Mouse (Mus musculus): ENCODE measurements around the gene Casz1.
A peak's percentile ranks its signal among the peaks of the same experiment; 100 is the strongest.

Casz1 gene

DNA sequence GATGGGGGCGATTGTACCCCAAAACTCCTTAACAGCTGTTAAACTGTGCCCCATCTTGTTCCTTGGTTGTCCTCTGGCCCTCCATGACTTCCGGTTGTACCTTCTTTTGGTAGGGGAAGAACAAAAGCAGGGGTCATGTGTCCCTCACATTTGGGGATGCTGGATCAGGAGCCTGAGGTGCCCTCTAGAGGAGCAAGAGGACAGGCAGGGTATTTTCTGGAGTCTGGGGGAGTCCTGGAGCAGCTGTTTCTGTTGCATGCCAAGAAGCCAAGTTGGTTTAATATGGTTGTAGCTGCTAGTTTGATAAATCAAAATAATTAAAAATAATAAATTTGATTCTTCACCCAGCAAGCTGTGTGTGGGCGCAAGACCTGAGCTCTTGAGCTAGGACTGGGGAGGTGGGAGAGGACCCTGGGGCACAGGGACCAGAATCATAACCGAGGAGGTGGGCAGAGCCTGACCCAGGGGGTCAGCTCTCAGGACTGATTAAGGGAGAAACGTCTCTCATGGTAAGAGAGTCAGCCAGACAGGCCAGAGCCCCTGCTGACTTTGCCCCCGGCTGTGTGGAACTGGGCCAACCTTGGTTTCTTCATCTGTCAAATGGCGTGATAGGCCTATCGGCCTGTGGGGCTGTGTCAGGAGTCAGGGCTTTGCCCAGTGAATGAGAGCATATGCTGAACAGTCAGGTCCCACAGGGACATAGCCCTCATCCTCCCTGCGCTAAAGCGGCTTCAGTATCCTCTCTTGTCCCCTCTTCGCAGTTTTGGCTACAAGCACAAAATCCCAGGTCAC lies 74.2 kb downstream of the Casz1 start:
- H3K36me3 ChIP-seq (ENCODE audit: insufficient read depth, low read length), result no peaks in the 10 kb centered on the region
- peak overlapping the region; percentile 10; the same call in 1 of the 2 replicates for H3K4me3 ChIP-seq (replicated peaks; ENCODE audit: low read length)
- H3K4me1 ChIP-seq (replicated peaks; ENCODE audit: low read depth, low read length), result peaks cover 75% of the 10 kb centered on the region
- peaks cover 19% of the 10 kb centered on the region for H3K27me3 ChIP-seq (ENCODE audit: insufficient read depth, low read length)
- TF ChIP-seq POU5F1 (IDR thresholded peaks at IDR 0.05; ENCODE audit: borderline replicate concordance, low read length) (no peak), NANOG (IDR thresholded peaks at IDR 0.05; ENCODE audit: borderline replicate concordance, low read length) (no peak), CTCF (conservative IDR thresholded peaks at IDR 0.05; ENCODE audit: low read length) (no peak)
- H3K9me3 ChIP-seq (ENCODE audit: low read length), result peaks cover 5% of the 10 kb centered on the region; the same call in 1 of the 2 replicates

DNA sequence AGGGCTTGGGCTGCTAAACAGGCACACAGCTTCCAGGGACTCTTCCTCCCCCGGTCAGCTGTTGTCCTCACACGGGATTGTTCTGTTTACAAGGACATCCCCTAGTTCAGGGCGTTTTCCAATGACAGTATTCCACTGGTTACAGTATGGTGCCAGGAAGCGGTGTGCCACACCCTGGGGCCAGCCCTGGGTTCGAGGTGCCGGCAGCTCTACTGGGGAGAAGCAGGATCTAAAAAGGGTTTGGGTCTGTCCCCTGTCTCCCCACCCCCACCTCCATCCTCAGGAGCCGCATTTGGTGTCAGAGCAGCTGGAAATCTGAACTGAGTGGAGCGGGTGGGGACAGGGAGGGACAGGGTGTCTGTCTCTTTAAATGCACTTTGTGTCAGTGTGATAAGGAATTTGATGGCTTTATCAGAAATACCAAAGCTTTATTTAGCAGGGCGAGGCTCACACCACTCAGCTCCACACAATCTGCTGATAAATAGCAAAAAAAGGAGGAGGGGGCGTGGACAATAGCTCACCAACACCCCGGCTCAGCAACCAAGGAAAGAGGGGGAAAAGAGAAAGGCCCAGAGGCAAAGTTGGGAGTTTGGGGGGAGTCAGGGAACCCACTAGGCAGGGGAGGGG lies 74.9 kb downstream of the Casz1 start:
- Histone ChIP-seq H3K36me3 (ENCODE audit: insufficient read depth, low read length) (no peaks in the 10 kb centered on the region), H3K9me3 (ENCODE audit: low read length) (peaks cover 5% of the 10 kb centered on the region; the same call in 1 of the 2 replicates), H3K4me3 (replicated peaks; ENCODE audit: low read length) (peak overlapping the region; percentile 10; the same call in 1 of the 2 replicates), H3K4me1 (replicated peaks; ENCODE audit: low read depth, low read length) (peaks cover 72% of the 10 kb centered on the region), H3K27me3 (ENCODE audit: insufficient read depth, low read length) (peaks cover 12% of the 10 kb centered on the region)
- TF ChIP-seq POU5F1 (IDR thresholded peaks at IDR 0.05; ENCODE audit: borderline replicate concordance, low read length), result no peak
- no peak for TF ChIP-seq CTCF (conservative IDR thresholded peaks at IDR 0.05; ENCODE audit: low read length)
- no peak for TF ChIP-seq NANOG (IDR thresholded peaks at IDR 0.05; ENCODE audit: borderline replicate concordance, low read length)

DNA sequence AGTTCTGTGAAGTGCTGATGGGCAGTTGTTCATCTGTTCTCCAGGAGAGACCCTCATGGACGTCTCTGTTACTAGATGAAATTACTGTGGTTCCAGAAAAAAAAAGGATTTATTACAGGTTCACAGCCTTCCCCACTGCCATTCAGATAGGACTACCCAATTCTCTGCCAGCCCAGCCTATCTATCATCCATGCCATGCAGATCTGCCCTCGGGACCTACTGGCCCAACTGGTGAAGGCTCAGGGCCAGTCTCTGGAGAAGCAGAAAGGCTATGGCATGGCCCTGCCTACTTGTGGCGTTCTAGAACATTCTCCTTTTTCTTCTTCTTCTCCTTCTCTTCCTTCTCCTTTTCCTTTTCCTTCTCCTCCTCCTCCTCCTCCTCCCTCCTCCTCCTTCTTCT lies 75.4 kb downstream of the Casz1 start:
- Histone ChIP-seq H3K9me3 (ENCODE audit: low read length) (peaks cover 5% of the 10 kb centered on the region; the same call in 1 of the 2 replicates), H3K4me1 (replicated peaks; ENCODE audit: low read depth, low read length) (peaks cover 72% of the 10 kb centered on the region), H3K4me3 (replicated peaks; ENCODE audit: low read length) (no peak overlapping the region), H3K36me3 (ENCODE audit: insufficient read depth, low read length) (no peaks in the 10 kb centered on the region), H3K27me3 (ENCODE audit: insufficient read depth, low read length) (peaks cover 10% of the 10 kb centered on the region)
- TF ChIP-seq CTCF (conservative IDR thresholded peaks at IDR 0.05; ENCODE audit: low read length), result no peak
- no peak for TF ChIP-seq NANOG (IDR thresholded peaks at IDR 0.05; ENCODE audit: borderline replicate concordance, low read length)
- no peak for TF ChIP-seq POU5F1 (IDR thresholded peaks at IDR 0.05; ENCODE audit: borderline replicate concordance, low read length)

DNA sequence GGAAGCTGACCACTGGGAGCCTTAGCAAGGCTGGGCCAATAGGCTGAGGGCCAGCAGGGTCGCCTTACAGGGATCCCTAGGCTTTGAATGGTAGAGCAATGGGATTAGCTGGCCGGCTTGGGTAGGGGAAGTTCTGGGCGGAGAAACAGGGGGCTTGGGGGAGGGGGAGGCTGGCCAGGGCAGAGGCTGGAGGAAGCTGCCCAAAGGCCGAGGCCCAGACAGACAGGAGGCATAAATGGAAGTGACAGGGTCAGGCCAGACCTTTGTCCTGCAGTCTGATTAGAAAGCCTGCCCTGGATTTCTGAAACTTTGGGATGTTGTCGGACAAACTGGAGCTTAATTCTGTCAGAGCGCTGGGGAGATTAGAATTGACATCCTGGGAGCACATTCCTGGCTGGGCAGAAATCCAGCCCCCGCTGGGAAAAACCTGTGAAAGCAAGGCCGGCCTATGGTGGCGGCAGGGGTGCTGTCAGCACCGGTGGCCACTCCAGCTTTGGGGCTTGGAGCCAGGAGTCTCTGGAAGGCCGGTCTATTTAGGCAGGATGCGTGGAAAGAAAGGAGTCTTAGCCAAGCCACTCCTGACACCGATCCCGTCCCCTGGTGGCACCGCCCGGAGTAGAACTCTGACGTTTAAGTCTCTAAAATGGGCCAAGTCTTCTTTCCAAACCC lies 76.9 kb downstream of the Casz1 start:
- Histone ChIP-seq H3K4me1 (replicated peaks; ENCODE audit: low read depth, low read length) (peaks cover 66% of the 10 kb centered on the region), H3K4me3 (replicated peaks; ENCODE audit: low read length) (peak overlapping the region; percentile 26; the same call in 1 of the 2 replicates), H3K36me3 (ENCODE audit: insufficient read depth, low read length) (no peaks in the 10 kb centered on the region), H3K27me3 (ENCODE audit: insufficient read depth, low read length) (peaks cover 13% of the 10 kb centered on the region), H3K9me3 (ENCODE audit: low read length) (peaks cover 1% of the 10 kb centered on the region; the same call in 1 of the 2 replicates)
- TF ChIP-seq NANOG (IDR thresholded peaks at IDR 0.05; ENCODE audit: borderline replicate concordance, low read length) (no peak), POU5F1 (IDR thresholded peaks at IDR 0.05; ENCODE audit: borderline replicate concordance, low read length) (no peak), CTCF (conservative IDR thresholded peaks at IDR 0.05; ENCODE audit: low read length) (no peak)

DNA sequence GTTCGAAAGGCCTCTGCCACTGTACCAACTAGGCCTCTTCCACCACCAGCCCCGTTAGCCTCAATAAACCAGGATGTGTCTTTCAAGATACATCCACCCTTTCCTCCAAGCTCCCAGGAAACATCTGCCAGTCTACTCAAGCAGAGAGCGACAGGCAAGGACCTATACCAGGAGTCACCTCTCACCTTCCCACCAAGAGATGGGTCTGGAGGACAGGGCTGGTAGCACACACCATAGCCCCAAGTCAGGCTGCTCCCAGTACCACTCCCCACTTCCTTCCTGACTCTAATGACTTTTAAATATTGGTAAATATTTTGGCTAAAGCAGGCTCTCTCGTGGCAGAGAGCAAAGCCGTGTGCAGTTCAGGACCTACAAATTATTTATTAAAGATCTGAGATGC lies 77.6 kb downstream of the Casz1 start:
- no peaks in the 10 kb centered on the region for H3K9me3 ChIP-seq (ENCODE audit: low read length)
- TF ChIP-seq CTCF (conservative IDR thresholded peaks at IDR 0.05; ENCODE audit: low read length) (no peak), NANOG (IDR thresholded peaks at IDR 0.05; ENCODE audit: borderline replicate concordance, low read length) (no peak), POU5F1 (IDR thresholded peaks at IDR 0.05; ENCODE audit: borderline replicate concordance, low read length) (no peak)
- peaks cover 15% of the 10 kb centered on the region for H3K27me3 ChIP-seq (ENCODE audit: insufficient read depth, low read length)
- peaks cover 62% of the 10 kb centered on the region for H3K4me1 ChIP-seq (replicated peaks; ENCODE audit: low read depth, low read length)
- H3K36me3 ChIP-seq (ENCODE audit: insufficient read depth, low read length), result no peaks in the 10 kb centered on the region
- H3K4me3 ChIP-seq (replicated peaks; ENCODE audit: low read length), result no peak overlapping the region

DNA sequence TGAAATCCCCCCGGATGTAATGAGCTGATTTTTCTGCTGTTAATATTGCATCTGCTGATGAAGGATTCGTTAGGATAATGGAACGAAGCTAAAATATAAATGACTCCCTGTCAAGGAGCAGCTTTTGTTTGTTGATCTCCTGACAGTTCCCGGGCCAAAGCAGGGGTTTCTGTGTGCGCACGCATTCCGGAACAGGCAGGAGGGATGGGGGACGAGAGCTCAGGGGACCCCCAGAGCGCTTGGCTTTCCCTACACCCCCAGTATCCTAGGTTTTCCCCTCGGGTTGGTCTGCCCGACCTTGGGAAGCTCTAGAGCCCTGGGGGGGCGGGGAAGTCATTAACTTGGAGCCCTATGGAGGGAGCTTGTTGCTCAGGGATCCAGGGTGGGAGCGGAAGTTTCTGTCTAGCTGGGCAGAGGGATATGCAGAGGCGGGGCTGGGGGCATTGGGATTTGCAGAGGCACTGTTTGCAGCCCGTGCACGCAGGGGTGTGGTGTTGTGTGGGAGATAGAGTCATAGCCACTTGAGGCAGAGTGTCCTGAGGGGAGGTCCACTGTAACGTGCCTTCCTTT lies 78.2 kb downstream of the Casz1 start:
- Histone ChIP-seq H3K4me1 (replicated peaks; ENCODE audit: low read depth, low read length) (peaks cover 59% of the 10 kb centered on the region), H3K9me3 (ENCODE audit: low read length) (no peaks in the 10 kb centered on the region), H3K27me3 (ENCODE audit: insufficient read depth, low read length) (peaks cover 15% of the 10 kb centered on the region), H3K4me3 (replicated peaks; ENCODE audit: low read length) (peak overlapping the region; percentile 13; the same call in 1 of the 2 replicates), H3K36me3 (ENCODE audit: insufficient read depth, low read length) (no peaks in the 10 kb centered on the region)
- TF ChIP-seq CTCF (conservative IDR thresholded peaks at IDR 0.05; ENCODE audit: low read length) (no peak), NANOG (IDR thresholded peaks at IDR 0.05; ENCODE audit: borderline replicate concordance, low read length) (no peak), POU5F1 (IDR thresholded peaks at IDR 0.05; ENCODE audit: borderline replicate concordance, low read length) (no peak)

DNA sequence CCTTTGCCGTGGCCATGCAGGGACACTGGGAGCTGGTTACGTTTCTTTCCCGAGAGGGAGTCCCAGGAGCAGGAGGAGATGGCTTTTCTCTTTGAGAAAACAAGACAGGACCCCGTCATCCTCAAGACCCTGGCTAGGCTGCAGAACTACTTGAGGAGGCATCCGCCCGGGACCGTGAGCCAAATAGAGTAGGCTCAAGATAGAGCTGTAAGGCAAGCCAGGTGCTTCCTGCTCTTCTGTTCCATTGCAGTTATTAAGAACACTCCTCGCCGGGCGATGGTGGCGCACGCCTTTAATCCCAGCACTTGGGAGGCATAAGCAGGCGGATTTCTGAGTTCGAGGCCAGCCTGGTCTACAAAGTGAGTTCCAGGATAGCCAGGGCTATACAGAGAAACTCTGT lies 80.4 kb downstream of the Casz1 start:
- Histone ChIP-seq H3K9me3 (ENCODE audit: low read length) (no peaks in the 10 kb centered on the region), H3K36me3 (ENCODE audit: insufficient read depth, low read length) (no peaks in the 10 kb centered on the region), H3K27me3 (ENCODE audit: insufficient read depth, low read length) (peaks cover 26% of the 10 kb centered on the region), H3K4me1 (replicated peaks; ENCODE audit: low read depth, low read length) (peaks cover 51% of the 10 kb centered on the region), H3K4me3 (replicated peaks; ENCODE audit: low read length) (no peak overlapping the region)
- TF ChIP-seq POU5F1 (IDR thresholded peaks at IDR 0.05; ENCODE audit: borderline replicate concordance, low read length), result no peak
- no peak for TF ChIP-seq CTCF (conservative IDR thresholded peaks at IDR 0.05; ENCODE audit: low read length)
- TF ChIP-seq NANOG (IDR thresholded peaks at IDR 0.05; ENCODE audit: borderline replicate concordance, low read length), result no peak

DNA sequence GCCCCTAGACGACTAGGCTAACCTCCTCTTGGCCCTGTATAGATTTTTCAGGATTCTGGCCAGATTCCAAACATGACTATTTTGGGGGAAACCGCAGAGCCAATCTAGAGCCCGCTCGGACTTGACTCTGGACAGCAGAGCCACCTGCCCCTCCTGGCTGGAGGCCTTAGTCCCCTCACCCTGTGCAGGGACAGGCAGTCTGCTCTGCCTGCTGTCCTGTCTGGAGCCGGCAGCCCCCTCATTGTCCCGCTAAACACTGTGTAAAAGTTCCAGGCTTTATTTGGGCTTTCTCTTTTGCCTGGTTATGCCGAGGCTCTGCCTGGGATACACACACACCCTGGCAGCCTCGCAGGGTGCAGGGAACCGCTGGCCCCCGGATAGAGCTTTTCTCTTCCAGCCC lies 81.2 kb downstream of the Casz1 start:
- TF ChIP-seq POU5F1 (IDR thresholded peaks at IDR 0.05; ENCODE audit: borderline replicate concordance, low read length) (no peak), NANOG (IDR thresholded peaks at IDR 0.05; ENCODE audit: borderline replicate concordance, low read length) (no peak), CTCF (conservative IDR thresholded peaks at IDR 0.05; ENCODE audit: low read length) (no peak)
- H3K36me3 ChIP-seq (ENCODE audit: insufficient read depth, low read length), result no peaks in the 10 kb centered on the region
- H3K27me3 ChIP-seq (ENCODE audit: insufficient read depth, low read length), result peaks cover 28% of the 10 kb centered on the region
- H3K9me3 ChIP-seq (ENCODE audit: low read length), result no peaks in the 10 kb centered on the region
- H3K4me3 ChIP-seq (replicated peaks; ENCODE audit: low read length), result no peak overlapping the region
- H3K4me1 ChIP-seq (replicated peaks; ENCODE audit: low read depth, low read length), result peaks cover 49% of the 10 kb centered on the region

Data from E14TG2a.4 (cell line).